Mouse (Mus musculus) myocyte (in vitro differentiated cells): ENCODE measurements around the gene Myo9b. TPM values are rescaled to one million over a fixed set of nuclear protein-coding genes. Genes with fewer than 3 reads are reported as not detected.
A peak's percentile ranks its signal among the peaks of the same experiment; 100 is the strongest.

ENCODE experiments used
- H3K27me3 ChIP-seq: one replicate; pipeline ENCODE4 v1.6.1; 2011; ENCODE audit not compliant: control insufficient read depth, insufficient read depth, insufficient read length
- H3K36me3 ChIP-seq: one replicate; pipeline ENCODE4 v1.6.1; 2011; ENCODE audit not compliant: control insufficient read depth, insufficient read depth
- H3K4me2 ChIP-seq: one replicate; pipeline ENCODE4 v1.6.1; 2011; ENCODE audit warnings: low read depth, control low read depth
- H3K4me3 ChIP-seq: one replicate; pipeline ENCODE4 v1.5.1; 2011; ENCODE audit warnings: mild to moderate bottlenecking, control low read depth, moderate library complexity
- H3K79me2 ChIP-seq: one replicate; pipeline ENCODE4 v1.6.1; 2011; ENCODE audit not compliant: control insufficient read depth, insufficient read depth
- H3ac ChIP-seq: one replicate; pipeline ENCODE4 v1.6.1; 2011; ENCODE audit not compliant: control insufficient read depth, insufficient read length
- CEBPB ChIP-seq: IDR thresholded peaks from 2 replicates; pipeline ENCODE4 v1.6.1; 2011; ENCODE audit warnings: mild to moderate bottlenecking, moderate library complexity; ENCODE audit not compliant: poor library complexity, insufficient read depth, severe bottlenecking
- E2F4 ChIP-seq: IDR thresholded peaks from one replicate; pipeline ENCODE4 v1.6.1; 2011; ENCODE audit warnings: mild to moderate bottlenecking, control low read depth, moderate library complexity; ENCODE audit not compliant: insufficient read depth
- MAX ChIP-seq: IDR thresholded peaks from one replicate; pipeline ENCODE4 v1.6.1; 2011; ENCODE audit warnings: low read depth, mild to moderate bottlenecking, control low read depth
- MYOD1 ChIP-seq, 3 experiments: IDR thresholded peaks; one replicate each; pipeline ENCODE4 v1.6.1; 2011; ENCODE audit warnings: control low read depth in 2 of 3, low read depth in 2 of 3, mild to moderate bottlenecking in 2 of 3, moderate library complexity in 1 of 3; ENCODE audit not compliant: insufficient read length in 2 of 3, control insufficient read depth in 1 of 3
- MYOG ChIP-seq, 3 experiments: IDR thresholded peaks; one replicate each; pipeline ENCODE4 v1.6.1; 2011; ENCODE audit warnings: control low read depth in 2 of 3, low read depth in 2 of 3, mild to moderate bottlenecking in 2 of 3; ENCODE audit not compliant: insufficient read length in 2 of 3, control insufficient read depth in 1 of 3, insufficient read depth in 1 of 3
- POLR2A ChIP-seq: IDR thresholded peaks from one replicate; pipeline ENCODE4 v1.6.1; 2011; ENCODE audit warnings: low read depth, mild to moderate bottlenecking, control low read depth, moderate library complexity; ENCODE audit not compliant: insufficient read length
- POLR2AphosphoS2 ChIP-seq: IDR thresholded peaks from one replicate; pipeline ENCODE4 v1.6.1; 2011; ENCODE audit warnings: low read depth, control low read depth; ENCODE audit not compliant: insufficient read length
- REST ChIP-seq: IDR thresholded peaks from one replicate; pipeline ENCODE4 v1.6.1; 2011; ENCODE audit warnings: mild to moderate bottlenecking, control low read depth, moderate library complexity; ENCODE audit not compliant: insufficient read depth, insufficient read length
- SRF ChIP-seq: IDR thresholded peaks from one replicate; pipeline ENCODE4 v1.6.1; 2011; ENCODE audit warnings: low read depth; ENCODE audit not compliant: control insufficient read depth, insufficient read length
- TCF12 ChIP-seq: IDR thresholded peaks from one replicate; pipeline ENCODE4 v1.6.1; 2011; ENCODE audit warnings: mild to moderate bottlenecking, control low read depth; ENCODE audit not compliant: poor library complexity, insufficient read depth, severe bottlenecking
- TCF3 ChIP-seq: IDR thresholded peaks from one replicate; pipeline ENCODE4 v1.6.1; 2011; ENCODE audit warnings: low read depth, control low read depth; ENCODE audit not compliant: insufficient read length
- USF1 ChIP-seq: IDR thresholded peaks from one replicate; pipeline ENCODE4 v1.6.1; 2011; ENCODE audit warnings: low read depth, mild to moderate bottlenecking, control low read depth, moderate library complexity
- polyA plus RNA-seq: library from polyadenylated mRNA; unstranded; fragments of >200 nt; fragmentation: generic; extraction: Trizol; gene quantifications from one replicate; pipeline ENCODE4 v1.2.1, GENCODE M21; 2012; ENCODE audit warnings: missing spikeins

Myo9b gene
- polyA plus RNA-seq, 1 experiment = 39.6 TPM

GRCm38 (mm10) chr8:71392871-71393270, 120.4 kb downstream of the Myo9b start:
- TF ChIP-seq POLR2A = no peak
- no peak for TF ChIP-seq TCF3
- TF ChIP-seq POLR2AphosphoS2 = no peak
- no peak for TF ChIP-seq TCF12
- TF ChIP-seq CEBPB = no peak
- H3K36me3 ChIP-seq = no peaks in the 10 kb centered on the region
- peak overlapping the region; percentile 48 for H3K4me2 ChIP-seq
- no peaks in the 10 kb centered on the region for H3K27me3 ChIP-seq
- no peak overlapping the region for H3K4me3 ChIP-seq
- no peak overlapping the region for H3ac ChIP-seq
- H3K79me2 ChIP-seq = peaks cover 10% of the 10 kb centered on the region

- TF ChIP-seq POLR2A (no peak), TCF3 (no peak), TCF12 (no peak), MYOD1 (IDR thresholded peaks at IDR 0.05; ENCODE audit: control insufficient read depth in 1 of 3, insufficient read length in 2 of 3, low read depth in 2 of 3) (no peak), POLR2AphosphoS2 (no peak), CEBPB (no peak), MAX (no peak), SRF (no peak), REST (no peak), MYOG (IDR thresholded peaks at IDR 0.05; ENCODE audit: control insufficient read depth in 1 of 3, insufficient read depth in 1 of 3, insufficient read length in 2 of 3, low read depth in 2 of 3) (no peak), USF1 (no peak), E2F4 (no peak)
- H3K79me2 ChIP-seq = peaks cover 16% of the 10 kb centered on the region
- H3K4me2 ChIP-seq = no peak overlapping the region
- no peaks in the 10 kb centered on the region for H3K27me3 ChIP-seq
- no peak overlapping the region for H3ac ChIP-seq
- H3K36me3 ChIP-seq = no peaks in the 10 kb centered on the region
- H3K4me3 ChIP-seq = no peak overlapping the region
Measured at GRCm38 (mm10) chr8:71394481-71394880, 122.0 kb downstream of the Myo9b start.

- TF ChIP-seq POLR2AphosphoS2 (no peak), TCF3 (no peak), MAX (no peak), USF1 (no peak), POLR2A (no peak), E2F4 (no peak), TCF12 (no peak), REST (no peak), MYOG (IDR thresholded peaks at IDR 0.05; ENCODE audit: control insufficient read depth in 1 of 3, insufficient read depth in 1 of 3, insufficient read length in 2 of 3, low read depth in 2 of 3) (no peak), MYOD1 (IDR thresholded peaks at IDR 0.05; ENCODE audit: control insufficient read depth in 1 of 3, insufficient read length in 2 of 3, low read depth in 2 of 3) (no peak), SRF (no peak), CEBPB (no peak)
- Histone ChIP-seq H3K4me2 (no peak overlapping the region), H3K27me3 (no peaks in the 10 kb centered on the region), H3ac (no peak overlapping the region), H3K79me2 (peaks cover 16% of the 10 kb centered on the region), H3K4me3 (no peak overlapping the region), H3K36me3 (no peaks in the 10 kb centered on the region)
Measured at GRCm38 (mm10) chr8:71395071-71395470, 122.6 kb downstream of the Myo9b start.

- Histone ChIP-seq H3K4me3 (peak within 1 kb of the TSS; percentile 81), H3K4me2 (peak within 1 kb of the TSS; percentile 83), H3K27me3 (no peaks in the 10 kb centered on the region), H3K79me2 (peaks cover 16% of the 10 kb centered on the region), H3ac (peak within 1 kb of the TSS; percentile 73), H3K36me3 (no peaks in the 10 kb centered on the region)
- no peak for TF ChIP-seq CEBPB
- TF ChIP-seq POLR2AphosphoS2 = no peak
- TF ChIP-seq REST = no peak
Measured at GRCm38 (mm10) chr8:71395629-71396028, 123.1 kb downstream of the Myo9b start, which contains the start of gene Ushbp1. Ushbp1 (minus strand) TSS chr8:71395802.

- H3K4me2 ChIP-seq = peak within 1 kb of the TSS; percentile 98
- TF ChIP-seq POLR2AphosphoS2 = peak; percentile 57
- TF ChIP-seq USF1 = no peak
- peak; percentile 73 for TF ChIP-seq POLR2A
- TF ChIP-seq TCF12 = no peak
Measured at GRCm38 (mm10) chr8:71396639-71397305, 124.3 kb downstream of the Myo9b start, which contains the start of gene Babam1. Babam1 (plus strand) TSS chr8:71396861.

More at GRCm38 (mm10) chr8:71396639-71397305, 124.3 kb downstream of the Myo9b start, which contains the start of gene Babam1:
- Histone ChIP-seq H3K27me3 (no peaks in the 10 kb centered on the region), H3K4me3 (peak within 1 kb of the TSS; percentile 81), H3K79me2 (peaks cover 16% of the 10 kb centered on the region), H3K36me3 (no peaks in the 10 kb centered on the region), H3ac (peak within 1 kb of the TSS; percentile 73)
